Mouse (Mus musculus) midbrain, embryonic 14.5 days (tissue): ENCODE results near the gene Nrg3. TPM values are rescaled to one million over a fixed set of nuclear protein-coding genes. Genes with fewer than 3 reads are reported as not detected.
"Not testable (repeated sequence)": the region's sequence is repeated elsewhere in the genome, so short reads cannot be mapped to it uniquely, and the experiment has no call there.

Experiments used
- ATAC-seq: fragments of 200-750 bp; cut with Nextera tagmentation; 2 replicates; pipeline ENCODE4 v1.8.0; 2017; ENCODE audit warnings: moderate number of reproducible peaks, moderate library complexity; ENCODE audit not compliant: low FRiP score, low TSS enrichment
- DNase-seq: peaks from one replicate; pipeline ENCODE4 v3.0.0-alpha.2; 2015
- H3K27ac ChIP-seq: fragments of 300-500 bp; sonication (generic); replicated peaks from 2 replicates; pipeline ENCODE4 v1.5.1; 2014; ENCODE audit warnings: mild to moderate bottlenecking, low read depth, low read length, moderate library complexity
- H3K27me3 ChIP-seq: fragments of 300-500 bp; sonication (generic); 2 replicates; pipeline ENCODE4 v1.6.1; 2014; ENCODE audit warnings: low read length, control low read depth, mixed read lengths; ENCODE audit not compliant: control insufficient read depth, insufficient read depth
- H3K36me3 ChIP-seq: fragments of 300-500 bp; sonication (generic); 2 replicates; pipeline ENCODE4 v1.6.1; 2014; ENCODE audit warnings: low read length, control low read depth; ENCODE audit not compliant: control insufficient read depth, insufficient read depth
- H3K4me1 ChIP-seq: fragments of 300-500 bp; sonication (generic); 2 replicates; pipeline ENCODE4 v1.6.1; 2014; ENCODE audit warnings: mild to moderate bottlenecking, antibody characterized with exemption, low read length, control low read depth; ENCODE audit not compliant: control insufficient read depth, insufficient read depth
- H3K4me2 ChIP-seq: fragments of 300-500 bp; sonication (generic); 2 replicates; pipeline ENCODE4 v1.6.1; 2014; ENCODE audit warnings: mild to moderate bottlenecking, low read length, moderate library complexity
- H3K4me3 ChIP-seq: fragments of 300-500 bp; sonication (generic); replicated peaks from 2 replicates; pipeline ENCODE4 v1.5.1; 2014; ENCODE audit warnings: low read depth, low read length
- H3K9ac ChIP-seq: fragments of 300-500 bp; sonication (generic); replicated peaks from 2 replicates; pipeline ENCODE4 v1.6.1; 2014; ENCODE audit warnings: mild to moderate bottlenecking, low read length, moderate library complexity
- H3K9me3 ChIP-seq: fragments of 300-500 bp; sonication (generic); 2 replicates; pipeline ENCODE4 v1.6.1; 2016; ENCODE audit warnings: low read length, control low read depth, mixed read lengths; ENCODE audit not compliant: control insufficient read depth
- WGBS: fragments of 180-500 bp; shearing (Covaris S2); extraction: QIAGEN DNeasy Blood & Tissue Kit; methylation state at CpG from one replicate; pipeline ENCODE4 v1.1.7; 2014; 5-methylcytosine and 5-hydroxymethylcytosine counted together
- polyA plus RNA-seq: library from polyadenylated mRNA; unstranded; fragments of >200 nt; fragmentation: Nextera tagmentation; extraction: Ambion mirVana; gene quantifications from 2 replicates; pipeline ENCODE4 v1.2.1, GENCODE M21; 2014

The Nrg3 gene
- polyA plus RNA-seq, 1 experiment from 2014 or later: 13.1 TPM

- no peak overlapping the region for H3K9ac ChIP-seq
- H3K4me2 ChIP-seq: no peak overlapping the region
- H3K4me3 ChIP-seq: no peak overlapping the region
- no peak for DNase-seq
- no peaks in the 10 kb centered on the region for H3K27me3 ChIP-seq
- no peak overlapping the region for H3K27ac ChIP-seq
- H3K9me3 ChIP-seq: no peaks in the 10 kb centered on the region
- no peaks in the 10 kb centered on the region for H3K36me3 ChIP-seq
- 95% methylated on average over 2 of the region's 2 CpGs for WGBS
- no peaks in the 10 kb centered on the region for H3K4me1 ChIP-seq
- ATAC-seq: no peak
Measured at GRCm38 (mm10) chr14:39129766-39130165, 343.1 kb downstream of the Nrg3 start.

- Histone ChIP-seq H3K36me3 (no peaks in the 10 kb centered on the region), H3K9me3 (no peaks in the 10 kb centered on the region), H3K27me3 (no peaks in the 10 kb centered on the region), H3K9ac (no peak overlapping the region), H3K27ac (no peak overlapping the region), H3K4me2 (no peak overlapping the region), H3K4me1 (peaks cover 2% of the 10 kb centered on the region; the same call in 1 of the 2 replicates), H3K4me3 (no peak overlapping the region)
- ATAC-seq: no peak
- 62% methylated on average over 3 of the region's 3 CpGs for WGBS
- no peak for DNase-seq
Measured at GRCm38 (mm10) chr14:39117977-39118376, 354.9 kb downstream of the Nrg3 start.

GRCm38 (mm10) chr14:39116522-39117231 is 356.2 kb downstream of the Nrg3 start:
- not testable (repeated sequence) for H3K4me1 ChIP-seq, H3K27me3 ChIP-seq, H3K9me3 ChIP-seq, H3K27ac ChIP-seq, H3K9ac ChIP-seq, DNase-seq, H3K36me3 ChIP-seq, ATAC-seq, H3K4me2 ChIP-seq, H3K4me3 ChIP-seq
- 91% methylated on average over 3 of the region's 3 CpGs for WGBS

- no peak overlapping the region for H3K4me2 ChIP-seq
- H3K36me3 ChIP-seq: no peaks in the 10 kb centered on the region
- peaks cover 8% of the 10 kb centered on the region; the same call in 1 of the 2 replicates for H3K4me1 ChIP-seq
- no peaks in the 10 kb centered on the region for H3K27me3 ChIP-seq
- H3K4me3 ChIP-seq: no peak overlapping the region
- 81% methylated on average over 3 of the region's 3 CpGs for WGBS
- no peak overlapping the region for H3K9ac ChIP-seq
- H3K27ac ChIP-seq: no peak overlapping the region
- no peak for DNase-seq
- no peaks in the 10 kb centered on the region for H3K9me3 ChIP-seq
- ATAC-seq: no peak
Measured at GRCm38 (mm10) chr14:39109566-39109965, 363.3 kb downstream of the Nrg3 start.

GRCm38 (mm10) chr14:39106776-39107175 is 366.1 kb downstream of the Nrg3 start:
- 88% methylated on average over 3 of the region's 3 CpGs for WGBS
- no peaks in the 10 kb centered on the region for H3K36me3 ChIP-seq
- DNase-seq (no peak), ATAC-seq (no peak)
- H3K4me3 ChIP-seq: no peak overlapping the region
- no peaks in the 10 kb centered on the region for H3K27me3 ChIP-seq
- H3K9ac ChIP-seq: no peak overlapping the region
- H3K4me1 ChIP-seq: no peaks in the 10 kb centered on the region
- H3K4me2 ChIP-seq: no peak overlapping the region
- no peaks in the 10 kb centered on the region for H3K9me3 ChIP-seq
- H3K27ac ChIP-seq: no peak overlapping the region

- H3K4me3 ChIP-seq: no peak overlapping the region
- no peaks in the 10 kb centered on the region for H3K4me1 ChIP-seq
- DNase-seq (no peak), ATAC-seq (no peak)
- no peak overlapping the region for H3K4me2 ChIP-seq
- H3K9ac ChIP-seq: no peak overlapping the region
- H3K36me3 ChIP-seq: no peaks in the 10 kb centered on the region
- no peaks in the 10 kb centered on the region for H3K9me3 ChIP-seq
- WGBS: 47% methylated on average over 1 of the region's 1 CpGs
- no peaks in the 10 kb centered on the region for H3K27me3 ChIP-seq
- no peak overlapping the region for H3K27ac ChIP-seq
Measured at GRCm38 (mm10) chr14:39095219-39095618, 377.7 kb downstream of the Nrg3 start.

- ATAC-seq: no peak
Measured at GRCm38 (mm10) chr14:39079461-39079860, 393.4 kb downstream of the Nrg3 start.

GRCm38 (mm10) chr14:39051542-39051941 is 421.3 kb downstream of the Nrg3 start:
- no peak overlapping the region for H3K27ac ChIP-seq

More at GRCm38 (mm10) chr14:39079461-39079860, 393.4 kb downstream of the Nrg3 start:
- 80% methylated on average over 1 of the region's 1 CpGs for WGBS
- no peaks in the 10 kb centered on the region for H3K9me3 ChIP-seq
- no peaks in the 10 kb centered on the region for H3K27me3 ChIP-seq
- DNase-seq: no peak
- no peak overlapping the region for H3K9ac ChIP-seq
- no peak overlapping the region for H3K27ac ChIP-seq
- no peaks in the 10 kb centered on the region for H3K36me3 ChIP-seq
- no peak overlapping the region for H3K4me3 ChIP-seq
- H3K4me1 ChIP-seq: no peaks in the 10 kb centered on the region
- no peak overlapping the region for H3K4me2 ChIP-seq

GRCm38 (mm10) chr14:39049021-39049420 is 423.9 kb downstream of the Nrg3 start:
- ATAC-seq: no peak
- H3K9ac ChIP-seq: no peak overlapping the region

More at GRCm38 (mm10) chr14:39051542-39051941, 421.3 kb downstream of the Nrg3 start:
- Histone ChIP-seq H3K4me3 (no peak overlapping the region), H3K4me1 (no peaks in the 10 kb centered on the region), H3K36me3 (no peaks in the 10 kb centered on the region), H3K9ac (no peak overlapping the region), H3K4me2 (no peak overlapping the region), H3K27me3 (no peaks in the 10 kb centered on the region), H3K9me3 (no peaks in the 10 kb centered on the region)
- 85% methylated on average over 2 of the region's 2 CpGs for WGBS
- ATAC-seq (no peak), DNase-seq (no peak)

More at GRCm38 (mm10) chr14:39049021-39049420, 423.9 kb downstream of the Nrg3 start:
- no peaks in the 10 kb centered on the region for H3K4me1 ChIP-seq
- no peak overlapping the region for H3K27ac ChIP-seq
- H3K9me3 ChIP-seq: no peaks in the 10 kb centered on the region
- no peak overlapping the region for H3K4me3 ChIP-seq
- no peaks in the 10 kb centered on the region for H3K36me3 ChIP-seq
- H3K4me2 ChIP-seq: no peak overlapping the region
- no peak for DNase-seq
- 67% methylated on average over 2 of the region's 2 CpGs for WGBS
- H3K27me3 ChIP-seq: no peaks in the 10 kb centered on the region
